8 mouse cellular contexts compared by ENCODE assay signal in genomic region chr5:135957207-135957974, GRCm38 (mm10). TPM values are rescaled to one million over a fixed set of nuclear protein-coding genes. Genes with fewer than 3 reads are reported as not detected.
DNase-seq lines count a peak whose midpoint lies in the region; ATAC-seq and TF ChIP-seq lines count a peak whose summit lies in the region.

No protein-coding gene starts in this region.

- H3K27ac ChIP-seq in ES-Bruce4 (ENCODE audit: insufficient read depth, low read length), result peak overlapping the region; percentile 100
- H3K27ac ChIP-seq in forebrain, embryonic 14.5 days (ENCODE audit: low read depth, low read length), result peak overlapping the region; percentile 52; the same call in 1 of the 2 replicates
- peak overlapping the region; percentile 87 for H3K27ac ChIP-seq in neural tube, embryonic 15.5 days (replicated peaks)

- no peak for TF ChIP-seq CTCF in ES-Bruce4 (IDR thresholded peaks at IDR 0.05; ENCODE audit: low read depth, low read length)

- H3K27me3 ChIP-seq in ES-Bruce4 (ENCODE audit: control insufficient read depth, insufficient read depth, low read length, poor library complexity, severe bottlenecking), result no peaks in the 10 kb centered on the region
- no peaks in the 10 kb centered on the region for H3K27me3 ChIP-seq in forebrain, embryonic 14.5 days (replicated peaks; ENCODE audit: control insufficient read depth, insufficient read depth, low read length)
- H3K27me3 ChIP-seq in neural tube, embryonic 15.5 days (replicated peaks), result no peaks in the 10 kb centered on the region

- DNase-seq in cerebellum, adult 11 months, result peak; percentile 87
- peak; percentile 98 for DNase-seq in forebrain, embryonic 14.5 days (ENCODE audit: low spot score)
- DNase-seq in heart, postnatal 14 days, result peak; percentile 91 to 93
- DNase-seq in layer of hippocampus, adult 11-12 months (ENCODE audit: low spot score), result peak; percentile 95
- DNase-seq in lung, adult 18-20 months, result peak; percentile 98 to 99
- peak; percentile 97 for DNase-seq in testis, postnatal 14 days (ENCODE audit: low spot score)

- peak; percentile 82; the same call in 1 of the 2 replicates for TF ChIP-seq EP300 in ES-Bruce4 (IDR thresholded peaks at IDR 0.05; ENCODE audit: insufficient read depth, low read depth, low read length)

- peak; percentile 77 for ATAC-seq in forebrain, embryonic 14.5 days
- peak; percentile 77 for ATAC-seq in neural tube, embryonic 15.5 days (ENCODE audit: low FRiP score)

- TF ChIP-seq POLR2A in ES-Bruce4 (IDR thresholded peaks at IDR 0.05; ENCODE audit: insufficient read depth, low read length), result peak; percentile 20

- H3K36me3 ChIP-seq in ES-Bruce4 (ENCODE audit: control insufficient read depth, insufficient read depth, low read length, poor library complexity, severe bottlenecking), result no peaks in the 10 kb centered on the region
- H3K36me3 ChIP-seq in forebrain, embryonic 14.5 days (ENCODE audit: control insufficient read depth, insufficient read depth, low read length), result no peaks in the 10 kb centered on the region
- H3K36me3 ChIP-seq in neural tube, embryonic 15.5 days, result no peaks in the 10 kb centered on the region

- intact Hi-C loops in heart, postnatal 14 days (cut with DNase I), result loop anchor here (10.0 kb wide), 1 partner anchor 263 kb away; no protein-coding TSS in a partner anchor

- no peaks in the 10 kb centered on the region for H3K9me3 ChIP-seq in ES-Bruce4 (replicated peaks; ENCODE audit: control insufficient read depth, insufficient read depth, low read length, poor library complexity, severe bottlenecking)
- no peaks in the 10 kb centered on the region for H3K9me3 ChIP-seq in forebrain, embryonic 14.5 days (replicated peaks; ENCODE audit: control insufficient read depth, low read length)
- H3K9me3 ChIP-seq in neural tube, embryonic 15.5 days (replicated peaks), result no peaks in the 10 kb centered on the region

- WGBS in forebrain, embryonic 14.5 days, result 7% methylated on average over 28 of the region's 28 CpGs
- 8% methylated on average over 28 of the region's 28 CpGs for WGBS in neural tube, embryonic 15.5 days

- H3K4me2 ChIP-seq in forebrain, embryonic 14.5 days (ENCODE audit: low read length), result peak overlapping the region; percentile 51
- peak overlapping the region; percentile 68 for H3K4me2 ChIP-seq in neural tube, embryonic 15.5 days

- peak overlapping the region; percentile 79 for H3K9ac ChIP-seq in ES-Bruce4 (ENCODE audit: low read depth, poor library complexity, severe bottlenecking)
- H3K9ac ChIP-seq in forebrain, embryonic 14.5 days (ENCODE audit: low read length), result peak overlapping the region; percentile 41; the same call in 1 of the 2 replicates
- H3K9ac ChIP-seq in neural tube, embryonic 15.5 days (replicated peaks), result peak overlapping the region; percentile 30; the same call in 1 of the 2 replicates

- H3K4me3 ChIP-seq in ES-Bruce4 (ENCODE audit: low read depth, low read length), result peak overlapping the region; percentile 42
- peak overlapping the region; percentile 29 for H3K4me3 ChIP-seq in forebrain, embryonic 14.5 days (ENCODE audit: low read depth, low read length)
- H3K4me3 ChIP-seq in neural tube, embryonic 15.5 days (replicated peaks), result peak overlapping the region; percentile 46

- H3K4me1 ChIP-seq in ES-Bruce4 (ENCODE audit: control insufficient read depth, insufficient read depth, low read length), result peaks cover 2% of the 10 kb centered on the region
- peaks cover 10% of the 10 kb centered on the region; the same call in 1 of the 2 replicates for H3K4me1 ChIP-seq in forebrain, embryonic 14.5 days (ENCODE audit: control insufficient read depth, insufficient read depth, low read length)
- peaks cover 19% of the 10 kb centered on the region for H3K4me1 ChIP-seq in neural tube, embryonic 15.5 days

RNA-seq across cellular contexts. Expression of gene Ssc4d, which starts 16.9 kb away (rescaled TPM):
- 6.3 and 9.5 TPM in 2 replicates for polyA plus RNA-seq in ES-Bruce4 (2011; ENCODE audit: insufficient read depth, insufficient read length, low read depth, missing spikeins)
- 0.99 and 1.4 TPM in 2 replicates for polyA plus RNA-seq in forebrain, embryonic 14.5 days (2014; fragmentation: Nextera tagmentation; extraction: Ambion mirVana)
- total RNA-seq in heart, postnatal 14 days (2021), result 1 to 10 TPM in 1 of 2 experiments, under 1 TPM in 1; 0.41 to 1.3 TPM
- 1.6 and 1.8 TPM in 2 replicates for polyA plus RNA-seq in neural tube, embryonic 15.5 days (2015; fragmentation: Nextera tagmentation; extraction: Ambion mirVana)

RNA-seq across cellular contexts. Expression of gene Zp3, which starts 22.5 kb away (rescaled TPM):
- 2.0 and 2.4 TPM in 2 replicates for polyA plus RNA-seq in ES-Bruce4 (2011; ENCODE audit: insufficient read depth, insufficient read length, low read depth, missing spikeins)
- polyA plus RNA-seq in forebrain, embryonic 14.5 days (2014; fragmentation: Nextera tagmentation; extraction: Ambion mirVana), result 0.13 and 0.16 TPM in 2 replicates
- total RNA-seq in heart, postnatal 14 days (2021), result not detected
- polyA plus RNA-seq in neural tube, embryonic 15.5 days (2015; fragmentation: Nextera tagmentation; extraction: Ambion mirVana), result 0.14 and 0.27 TPM in 2 replicates

RNA-seq across cellular contexts. Expression of gene Ywhag, which starts 23.0 kb away (rescaled TPM):
- polyA plus RNA-seq in ES-Bruce4 (2011; ENCODE audit: insufficient read depth, insufficient read length, low read depth, missing spikeins), result 372 TPM in 2 replicates
- 361 and 450 TPM in 2 replicates for polyA plus RNA-seq in forebrain, embryonic 14.5 days (2014; fragmentation: Nextera tagmentation; extraction: Ambion mirVana)
- total RNA-seq in heart, postnatal 14 days (2021), result 100 to 1,000 TPM; 284 to 301 TPM
- 776 and 868 TPM in 2 replicates for polyA plus RNA-seq in neural tube, embryonic 15.5 days (2015; fragmentation: Nextera tagmentation; extraction: Ambion mirVana)

RNA-seq across cellular contexts. Expression of gene Dtx2, which starts 37.2 kb away (rescaled TPM):
- polyA plus RNA-seq in ES-Bruce4 (2011; ENCODE audit: insufficient read depth, insufficient read length, low read depth, missing spikeins), result 23.7 and 25.0 TPM in 2 replicates
- polyA plus RNA-seq in forebrain, embryonic 14.5 days (2014; fragmentation: Nextera tagmentation; extraction: Ambion mirVana), result 24.9 and 30.5 TPM in 2 replicates
- total RNA-seq in heart, postnatal 14 days (2021), result 1 to 10 TPM; 8.5 to 8.9 TPM
- polyA plus RNA-seq in neural tube, embryonic 15.5 days (2015; fragmentation: Nextera tagmentation; extraction: Ambion mirVana), result 22.5 and 25.2 TPM in 2 replicates

Comparison
In these comparisons a context has a peak if more than half of its experiments do, and no peak if none do; other contexts are left out.
1. Peak in every context shown above with its lines: DNase-seq, ATAC-seq, H3K4me3 ChIP-seq and H3K27ac ChIP-seq.